Mouse (Mus musculus): ENCODE measurements around the gene Fbrs.

DNA sequence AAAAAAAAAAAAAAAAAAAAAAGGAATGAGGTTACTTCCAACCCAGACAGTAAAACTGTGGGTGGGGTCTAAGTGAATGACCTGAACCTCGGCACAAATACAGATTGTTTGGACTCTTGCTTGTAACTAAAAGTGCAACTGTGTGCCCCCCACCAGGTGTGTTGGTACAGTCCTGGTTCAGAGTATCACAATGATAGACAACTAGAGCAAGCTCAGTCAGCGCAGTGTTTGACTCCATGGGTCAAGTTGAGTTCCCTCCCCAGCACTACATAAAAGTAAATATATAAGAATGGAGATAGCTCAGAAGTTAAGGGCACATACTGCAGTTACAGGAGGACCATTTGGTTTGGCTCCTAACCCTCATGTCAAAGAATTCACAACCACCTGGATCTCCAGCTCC lies 18.4 kb downstream of the Fbrs start:
- no peak for TF ChIP-seq CTCF (IDR thresholded peaks at IDR 0.05; ENCODE audit: control insufficient read depth, insufficient read depth, low read length)
- no peak for TF ChIP-seq POLR2A (IDR thresholded peaks at IDR 0.05; ENCODE audit: borderline replicate concordance, control insufficient read depth, low read depth, low read length)
